Mouse (Mus musculus): ENCODE measurements at regions not wholly inside any gene's neighbourhood (a gene's known extent, or its start where the extent isn't known, plus 50 kb on each side); places are given as distances from the start of the nearest gene placed in this dataset.

DNA sequence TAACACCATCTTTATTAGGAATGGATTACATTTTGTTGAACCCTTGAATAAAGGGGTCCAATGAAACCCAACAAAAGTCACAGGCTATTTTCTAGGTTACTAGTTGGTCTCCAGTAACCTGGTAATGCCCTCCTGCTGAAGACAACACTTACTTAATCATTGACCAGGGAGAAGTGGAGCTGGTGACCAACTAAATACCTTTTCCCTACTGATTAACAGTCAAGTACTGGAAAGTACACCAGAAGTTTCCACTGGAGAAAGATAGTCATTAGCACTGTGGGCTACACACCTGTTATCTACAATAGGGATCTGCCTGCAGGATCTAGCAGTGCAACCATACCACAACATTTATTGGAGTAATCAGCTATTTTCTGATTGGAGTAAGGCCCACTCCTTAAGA, 718.7 kb downstream of the Trhde start:
- no peak overlapping the region for H3K4me3 ChIP-seq
- H3K27me3 ChIP-seq (replicated peaks) = no peaks in the 10 kb centered on the region
- ATAC-seq (replicated peaks) = no peak
- no peaks in the 10 kb centered on the region for H3K4me1 ChIP-seq
- no peak overlapping the region for H3K27ac ChIP-seq
- H3K9ac ChIP-seq = no peak overlapping the region
- H3K36me3 ChIP-seq (replicated peaks) = no peaks in the 10 kb centered on the region
- no peak overlapping the region for H3K4me2 ChIP-seq
- H3K9me3 ChIP-seq = no peaks in the 10 kb centered on the region

- no peak for ATAC-seq (replicated peaks)
- H3K9me3 ChIP-seq = no peaks in the 10 kb centered on the region
- H3K4me2 ChIP-seq = no peak overlapping the region
- no peak overlapping the region for H3K9ac ChIP-seq
- H3K4me3 ChIP-seq = no peak overlapping the region
- no peaks in the 10 kb centered on the region for H3K4me1 ChIP-seq
- H3K36me3 ChIP-seq (replicated peaks) = no peaks in the 10 kb centered on the region
- no peaks in the 10 kb centered on the region for H3K27me3 ChIP-seq (replicated peaks)
- no peak overlapping the region for H3K27ac ChIP-seq
Observed at GRCm38 (mm10) chr10:114041991-114042390, 760.1 kb downstream of the Trhde start.

- no peak overlapping the region for H3K4me3 ChIP-seq
- no peaks in the 10 kb centered on the region for H3K4me1 ChIP-seq
- ATAC-seq (replicated peaks) = peak; percentile 67
- H3K27me3 ChIP-seq (replicated peaks) = no peaks in the 10 kb centered on the region
- no peak overlapping the region for H3K4me2 ChIP-seq
- no peaks in the 10 kb centered on the region for H3K9me3 ChIP-seq
- no peaks in the 10 kb centered on the region for H3K36me3 ChIP-seq (replicated peaks)
- H3K27ac ChIP-seq = no peak overlapping the region
- no peak overlapping the region for H3K9ac ChIP-seq
Observed at GRCm38 (mm10) chr10:114013427-114013826, 788.7 kb downstream of the Trhde start.

GRCm38 (mm10) chr10:113985376-113985775, 816.7 kb downstream of the Trhde start:
- Histone ChIP-seq H3K9ac (no peak overlapping the region), H3K4me2 (no peak overlapping the region), H3K27ac (no peak overlapping the region), H3K4me3 (no peak overlapping the region), H3K36me3 (replicated peaks) (no peaks in the 10 kb centered on the region), H3K4me1 (no peaks in the 10 kb centered on the region), H3K9me3 (no peaks in the 10 kb centered on the region), H3K27me3 (replicated peaks) (no peaks in the 10 kb centered on the region)
- ATAC-seq (replicated peaks) = no peak

GRCm38 (mm10) chr10:113972826-113973225, 829.3 kb downstream of the Trhde start:
- H3K27ac ChIP-seq = no peak overlapping the region
- H3K27me3 ChIP-seq (replicated peaks) = no peaks in the 10 kb centered on the region
- H3K4me2 ChIP-seq = no peak overlapping the region
- no peaks in the 10 kb centered on the region for H3K9me3 ChIP-seq
- H3K9ac ChIP-seq = no peak overlapping the region
- 57% methylated on average over 6 of the region's 6 CpGs for WGBS
- H3K4me1 ChIP-seq = no peaks in the 10 kb centered on the region
- no peaks in the 10 kb centered on the region for H3K36me3 ChIP-seq (replicated peaks)
- H3K4me3 ChIP-seq = no peak overlapping the region
- no peak for ATAC-seq (replicated peaks)

GRCm38 (mm10) chr10:113946801-113947200, 855.3 kb downstream of the Trhde start:
- Histone ChIP-seq H3K9me3 (no peaks in the 10 kb centered on the region), H3K27me3 (replicated peaks) (no peaks in the 10 kb centered on the region), H3K36me3 (replicated peaks) (no peaks in the 10 kb centered on the region), H3K4me3 (no peak overlapping the region), H3K27ac (no peak overlapping the region), H3K4me2 (no peak overlapping the region), H3K4me1 (no peaks in the 10 kb centered on the region), H3K9ac (no peak overlapping the region)
- no peak for ATAC-seq (replicated peaks)
- WGBS = 51% methylated on average over 3 of the region's 3 CpGs

- H3K9ac ChIP-seq = no peak overlapping the region
- H3K4me2 ChIP-seq = no peak overlapping the region
- WGBS = 53% methylated on average over 6 of the region's 6 CpGs
- no peaks in the 10 kb centered on the region for H3K9me3 ChIP-seq
- no peak overlapping the region for H3K27ac ChIP-seq
- H3K4me3 ChIP-seq = no peak overlapping the region
- no peak for ATAC-seq (replicated peaks)
- H3K27me3 ChIP-seq (replicated peaks) = no peaks in the 10 kb centered on the region
- H3K4me1 ChIP-seq = no peaks in the 10 kb centered on the region
- no peaks in the 10 kb centered on the region for H3K36me3 ChIP-seq (replicated peaks)
Observed at GRCm38 (mm10) chr10:113939524-113939923, 862.6 kb downstream of the Trhde start.

- H3K4me2 ChIP-seq = no peak overlapping the region
- 68% methylated on average over 6 of the region's 6 CpGs for WGBS
- no peak for ATAC-seq (replicated peaks)
- H3K27me3 ChIP-seq (replicated peaks) = no peaks in the 10 kb centered on the region
- H3K9ac ChIP-seq = no peak overlapping the region
- H3K4me1 ChIP-seq = no peaks in the 10 kb centered on the region
- H3K36me3 ChIP-seq (replicated peaks) = no peaks in the 10 kb centered on the region
- no peak overlapping the region for H3K4me3 ChIP-seq
- H3K27ac ChIP-seq = no peak overlapping the region
- no peaks in the 10 kb centered on the region for H3K9me3 ChIP-seq
Observed at GRCm38 (mm10) chr10:113930201-113930790, 871.8 kb downstream of the Trhde start.

DNA sequence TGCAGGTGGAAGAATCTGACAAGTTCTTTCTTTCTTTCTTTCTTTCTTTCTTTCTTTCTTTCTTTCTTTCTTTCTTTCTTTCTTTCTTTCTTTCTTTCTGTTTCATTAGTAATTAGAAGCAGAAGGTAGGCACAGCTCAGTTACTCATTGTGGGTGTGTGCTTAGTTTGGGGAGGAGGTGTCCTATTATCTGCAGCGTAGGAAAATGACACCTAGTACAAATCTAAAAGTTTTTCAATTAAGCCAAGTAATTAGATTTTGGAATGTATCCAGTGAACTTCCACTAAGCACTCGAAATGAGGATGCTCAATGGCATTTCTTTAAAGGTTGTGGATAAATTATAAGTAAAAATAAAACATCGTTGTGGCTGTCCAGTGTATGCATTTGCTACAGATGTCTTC, 885.4 kb downstream of the Trhde start:
- Histone ChIP-seq H3K4me1 (no peaks in the 10 kb centered on the region), H3K36me3 (replicated peaks) (no peaks in the 10 kb centered on the region), H3K4me3 (no peak overlapping the region), H3K9ac (no peak overlapping the region), H3K27ac (no peak overlapping the region), H3K27me3 (replicated peaks) (no peaks in the 10 kb centered on the region), H3K9me3 (no peaks in the 10 kb centered on the region), H3K4me2 (no peak overlapping the region)
- WGBS = 77% methylated on average over 3 of the region's 3 CpGs
- no peak for ATAC-seq (replicated peaks)

DNA sequence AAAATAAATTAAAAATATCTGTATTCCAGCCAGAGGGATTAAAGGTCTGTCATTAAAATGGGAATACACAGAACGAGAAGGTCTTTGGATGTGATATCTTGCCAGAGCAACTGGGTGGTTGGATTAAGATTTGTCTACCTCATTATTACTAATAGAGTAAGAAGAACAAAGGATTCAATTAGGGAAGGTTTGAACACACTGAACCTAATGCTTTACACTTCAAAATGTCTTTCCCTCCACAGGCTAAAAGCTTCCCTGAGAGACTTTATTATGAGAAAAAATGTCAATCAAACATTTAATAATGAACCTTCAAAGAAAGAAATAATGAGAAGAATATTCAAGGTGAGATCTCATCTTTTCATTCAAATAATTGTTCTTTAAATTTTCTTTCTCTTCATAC, 899.4 kb downstream of the Trhde start:
- Histone ChIP-seq H3K36me3 (replicated peaks) (no peaks in the 10 kb centered on the region), H3K9ac (no peak overlapping the region), H3K4me2 (no peak overlapping the region), H3K27me3 (replicated peaks) (no peaks in the 10 kb centered on the region), H3K4me1 (no peaks in the 10 kb centered on the region), H3K9me3 (no peaks in the 10 kb centered on the region), H3K27ac (no peak overlapping the region), H3K4me3 (no peak overlapping the region)
- 71% methylated on average over 1 of the region's 1 CpGs for WGBS
- no peak for ATAC-seq (replicated peaks)

- peak; percentile 73; the same call in 1 of the 2 replicates for ATAC-seq (replicated peaks)
- Histone ChIP-seq H3K9me3 (no peaks in the 10 kb centered on the region), H3K4me2 (no peak overlapping the region), H3K4me3 (no peak overlapping the region), H3K27ac (no peak overlapping the region), H3K27me3 (replicated peaks) (no peaks in the 10 kb centered on the region), H3K36me3 (replicated peaks) (no peaks in the 10 kb centered on the region), H3K9ac (no peak overlapping the region), H3K4me1 (no peaks in the 10 kb centered on the region)
- WGBS = 48% methylated on average over 4 of the region's 4 CpGs
Observed at GRCm38 (mm10) chr10:113874419-113875161, 927.5 kb downstream of the Trhde start.

DNA sequence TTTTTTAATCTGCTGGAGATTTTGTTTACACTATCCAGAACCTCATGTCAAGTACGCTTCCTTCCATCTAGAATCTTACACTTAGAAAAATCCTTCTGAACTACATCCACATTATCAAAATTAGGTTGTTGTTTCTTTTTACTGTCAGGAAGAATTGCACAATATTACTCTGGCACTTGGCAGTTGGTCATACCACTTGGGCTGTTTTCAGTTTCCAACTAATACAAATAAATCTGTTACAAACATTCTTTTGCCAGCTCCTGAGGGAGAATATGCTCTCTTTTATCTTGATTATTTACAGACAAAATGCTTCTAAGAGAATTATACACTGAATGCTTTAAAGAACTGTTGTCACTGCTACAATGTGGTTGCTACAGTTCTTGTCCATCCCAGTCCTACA, 895.8 kb upstream of the Atxn7l3b start:
- no peak for ATAC-seq (replicated peaks)
- no peak overlapping the region for H3K4me2 ChIP-seq
- H3K36me3 ChIP-seq (replicated peaks) = no peaks in the 10 kb centered on the region
- no peaks in the 10 kb centered on the region for H3K4me1 ChIP-seq
- no peak overlapping the region for H3K9ac ChIP-seq
- 92% methylated on average over 1 of the region's 1 CpGs for WGBS
- H3K27ac ChIP-seq = no peak overlapping the region
- H3K9me3 ChIP-seq = no peaks in the 10 kb centered on the region
- no peaks in the 10 kb centered on the region for H3K27me3 ChIP-seq (replicated peaks)
- no peak overlapping the region for H3K4me3 ChIP-seq
